Mouse (Mus musculus) central nervous system, embryonic 18 days (tissue): Measurements from ENCODE around the gene Gm13275. TPM values are rescaled to one million over a fixed set of nuclear protein-coding genes. Genes with fewer than 3 reads are reported as not detected.

ENCODE experiments used
- polyA plus RNA-seq: library from polyadenylated mRNA; depleted of rRNA; stranded (reverse); fragments of >200 nt; gene quantifications from 2 replicates; pipeline ENCODE4 v1.2.3, GENCODE M21; 2012; rRNA removed

The Gm13275 gene
- polyA plus RNA-seq, 1 experiment = not detected

Other genes starting within 250 kb of the Gm13275 start
- gene Ifna15, start 236.2 kb upstream of the Gm13275 start, polyA plus RNA-seq = not detected in 2 replicates
- gene Ifna14, start 222.7 kb upstream of the Gm13275 start, polyA plus RNA-seq = not detected in 2 replicates
- not detected in 2 replicates for gene Ifna9, start 202.1 kb upstream of the Gm13275 start, polyA plus RNA-seq
- not detected in 2 replicates for gene Ifna12, start 191.1 kb upstream of the Gm13275 start, polyA plus RNA-seq
- gene C87499, start 160.1 kb upstream of the Gm13275 start, polyA plus RNA-seq = not detected in 2 replicates
- gene Ifna13, start 150.0 kb upstream of the Gm13275 start, polyA plus RNA-seq = not detected in 2 replicates
- not detected in 2 replicates for gene Ifna16, start 117.6 kb upstream of the Gm13275 start, polyA plus RNA-seq
- not detected in 2 replicates for gene Ifna2, start 110.6 kb upstream of the Gm13275 start, polyA plus RNA-seq
- not detected in 2 replicates for gene Ifnab, start 103.1 kb upstream of the Gm13275 start, polyA plus RNA-seq
- 1.9 and 2.1 TPM in 2 replicates for gene Gm26566, start 72.7 kb upstream of the Gm13275 start, polyA plus RNA-seq
- 48.0 and 49.2 TPM in 2 replicates for gene Klhl9, start 72.0 kb upstream of the Gm13275 start, polyA plus RNA-seq
- not detected in 2 replicates for gene Gm13271, start 39.6 kb upstream of the Gm13275 start, polyA plus RNA-seq
- 0.04 TPM in 1 of 2 replicates, not detected in the other for gene Gm13283, start 34.4 kb upstream of the Gm13275 start, polyA plus RNA-seq
- not detected in 2 replicates for gene Gm13290, start 20.7 kb upstream of the Gm13275 start, polyA plus RNA-seq
- gene Gm13289, start 17.6 kb upstream of the Gm13275 start, polyA plus RNA-seq = not detected in 2 replicates
- gene Gm13272, start 14.6 kb upstream of the Gm13275 start, polyA plus RNA-seq = not detected in 2 replicates
- not detected in 2 replicates for gene Ifnz, start 12.4 kb upstream of the Gm13275 start, polyA plus RNA-seq
- not detected in 2 replicates for gene Gm13276, start 8.8 kb upstream of the Gm13275 start, polyA plus RNA-seq
- gene Gm13277, start 5.9 kb upstream of the Gm13275 start, polyA plus RNA-seq = not detected in 2 replicates
- gene Gm13278, start 2.9 kb upstream of the Gm13275 start, polyA plus RNA-seq = not detected in 2 replicates
- gene Gm13279, start 2.9 kb downstream of the Gm13275 start, polyA plus RNA-seq = not detected in 2 replicates
- not detected in 2 replicates for gene Gm13285, start 5.2 kb downstream of the Gm13275 start, polyA plus RNA-seq
- not detected in 2 replicates for gene Gm13287, start 8.8 kb downstream of the Gm13275 start, polyA plus RNA-seq
- gene Gm13288, start 11.0 kb downstream of the Gm13275 start, polyA plus RNA-seq = not detected in 2 replicates
- gene Ifna7, start 21.7 kb downstream of the Gm13275 start, polyA plus RNA-seq = not detected in 2 replicates
- not detected in 2 replicates for gene Ifna11, start 25.5 kb downstream of the Gm13275 start, polyA plus RNA-seq
- not detected in 2 replicates for gene Ifna6, start 32.9 kb downstream of the Gm13275 start, polyA plus RNA-seq
- not detected in 2 replicates for gene Ifna5, start 41.0 kb downstream of the Gm13275 start, polyA plus RNA-seq
- not detected in 2 replicates for gene Ifna4, start 47.4 kb downstream of the Gm13275 start, polyA plus RNA-seq
- not detected in 2 replicates for gene Ifna1, start 55.6 kb downstream of the Gm13275 start, polyA plus RNA-seq
- not detected in 2 replicates for gene Ifne, start 85.7 kb downstream of the Gm13275 start, polyA plus RNA-seq